9 mouse cellular contexts compared by ENCODE assay signal in the genomic region with DNA sequence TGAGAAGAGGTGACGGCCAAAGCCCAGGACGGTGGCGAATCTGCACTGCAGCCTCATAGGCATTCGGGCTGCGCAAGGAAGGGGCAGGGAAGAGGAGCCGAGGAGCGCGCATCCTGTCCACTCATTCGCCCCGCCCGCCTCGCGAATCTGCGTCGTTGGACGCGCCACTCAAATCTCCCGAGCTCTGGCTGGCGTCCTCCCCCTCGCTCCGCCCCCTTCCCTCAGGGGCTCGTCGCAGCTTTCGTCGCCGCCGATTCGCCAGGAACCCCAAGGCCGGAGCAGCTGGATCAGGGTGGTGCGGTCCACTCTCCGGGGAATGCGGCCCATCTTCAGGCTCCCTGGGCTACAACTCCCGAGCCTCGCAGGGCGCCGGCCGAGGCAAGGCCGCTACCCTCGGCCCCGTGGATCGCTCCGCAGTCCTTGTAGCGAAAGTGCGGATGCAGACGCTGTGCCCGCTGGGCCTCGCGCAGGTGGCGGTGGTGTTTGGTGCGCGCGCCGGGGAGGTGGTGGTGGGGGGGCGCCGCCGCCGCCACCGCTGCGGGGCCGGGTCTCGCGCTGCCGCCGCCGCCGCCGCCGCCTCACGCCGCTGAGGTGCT. TPM values are rescaled to one million over a fixed set of nuclear protein-coding genes. Genes with fewer than 3 reads are reported as not detected.
DNase-seq lines count a peak whose midpoint lies in the region; ATAC-seq and TF ChIP-seq lines count a peak whose summit lies in the region.
"Had no signal": no experiment of that assay in that cellular context is flagged by ENCODE, and none has a peak within 500 bp of the region (broad histone marks: within the 10 kb centered on the region; RNA-seq: fewer than 3 reads in every experiment).

No protein-coding gene starts in this region.

- peaks cover 34% of the 10 kb centered on the region for H3K36me3 ChIP-seq in heart, embryonic 15.5 days
- peaks cover 29% of the 10 kb centered on the region for H3K36me3 ChIP-seq in liver, embryonic 14.5 days (replicated peaks; ENCODE audit: control insufficient read depth, insufficient read depth, low read depth)
- peaks cover 10% of the 10 kb centered on the region for H3K36me3 ChIP-seq in neural tube, embryonic 11.5 days (ENCODE audit: control insufficient read depth, insufficient read depth, low read length)
- H3K36me3 ChIP-seq in stomach, postnatal 0 days (ENCODE audit: control insufficient read depth, insufficient read depth, low read length) = peaks cover 4% of the 10 kb centered on the region

- no peaks in the 10 kb centered on the region for H3K27me3 ChIP-seq in heart, embryonic 15.5 days
- H3K27me3 ChIP-seq in liver, embryonic 14.5 days (ENCODE audit: control insufficient read depth, insufficient read depth, low read length) = no peaks in the 10 kb centered on the region
- no peaks in the 10 kb centered on the region for H3K27me3 ChIP-seq in neural tube, embryonic 11.5 days (ENCODE audit: control insufficient read depth, insufficient read depth, low read length)
- H3K27me3 ChIP-seq in stomach, postnatal 0 days (ENCODE audit: control insufficient read depth, insufficient read depth, low read length) = no peaks in the 10 kb centered on the region

- peak overlapping the region; percentile 73 for H3K9ac ChIP-seq in heart, embryonic 15.5 days
- H3K9ac ChIP-seq in liver, embryonic 14.5 days (replicated peaks) = peak overlapping the region; percentile 94
- H3K9ac ChIP-seq in neural tube, embryonic 11.5 days (ENCODE audit: low read length) = peak overlapping the region; percentile 95
- peak overlapping the region; percentile 93 for H3K9ac ChIP-seq in stomach, postnatal 0 days (ENCODE audit: low read length)

- no peak for TF ChIP-seq CTCF in liver, embryonic 14.5 days (IDR thresholded peaks at IDR 0.05; ENCODE audit: low read depth)
- no peak for TF ChIP-seq CTCF in stomach, postnatal 0 days (IDR thresholded peaks at IDR 0.05; ENCODE audit: low read depth)

- H3K4me2 ChIP-seq in heart, embryonic 15.5 days = peak overlapping the region; percentile 77
- H3K4me2 ChIP-seq in liver, embryonic 14.5 days (ENCODE audit: low read depth) = peak overlapping the region; percentile 92
- H3K4me2 ChIP-seq in neural tube, embryonic 11.5 days (ENCODE audit: low read depth) = peak overlapping the region; percentile 50
- H3K4me2 ChIP-seq in stomach, postnatal 0 days (replicated peaks; ENCODE audit: low read depth) = peak overlapping the region; percentile 62

- WGBS in heart, embryonic 15.5 days = under 1% methylated on average over 66 of the region's 70 CpGs
- under 1% methylated on average over 69 of the region's 70 CpGs for WGBS in liver, embryonic 14.5 days (ENCODE audit: insufficient replicate concordance)
- 0% methylated on average over 59 of the region's 70 CpGs for WGBS in neural tube, embryonic 11.5 days
- WGBS in stomach, postnatal 0 days = 0% methylated on average over 54 of the region's 70 CpGs

- DNase-seq in CD4-positive, CD25-positive, alpha-beta regulatory T cell, adult 2 months (ENCODE audit: low read depth, low spot score) = peak; percentile 98
- DNase-seq in fibroblast of lung, adult 2 months (ENCODE audit: low read depth) = peak; percentile 62
- DNase-seq in kidney, postnatal 25 days = peak; percentile 98 to 99
- DNase-seq in liver, embryonic 14.5 days (ENCODE audit: low read depth in 3 of 3, low spot score in 3 of 3) = peak; percentile 94 to 95 (median 95)
- DNase-seq in neural tube, embryonic 11.5 days (ENCODE audit: low spot score) = peak; percentile 96
- DNase-seq in stomach, postnatal 0 days (ENCODE audit: low spot score) = peak; percentile 96

- no peaks in the 10 kb centered on the region for H3K9me3 ChIP-seq in heart, embryonic 15.5 days (replicated peaks)
- no peaks in the 10 kb centered on the region for H3K9me3 ChIP-seq in liver, embryonic 14.5 days (ENCODE audit: control insufficient read depth, low read length)
- H3K9me3 ChIP-seq in neural tube, embryonic 11.5 days (ENCODE audit: control insufficient read depth, low read length) = no peaks in the 10 kb centered on the region
- no peaks in the 10 kb centered on the region for H3K9me3 ChIP-seq in stomach, postnatal 0 days (ENCODE audit: control insufficient read depth, low read length)

- 0 out of 2 replicates have a peak, but pooled peaks have one; percentile 31 for TF ChIP-seq EP300 in liver, embryonic 14.5 days (IDR thresholded peaks at IDR 0.05; ENCODE audit: low read depth)
- no peak for TF ChIP-seq EP300 in stomach, postnatal 0 days (optimal IDR thresholded peaks at IDR 0.05)

- ATAC-seq in heart, embryonic 15.5 days (replicated peaks; ENCODE audit: insufficient number of reproducible peaks, insufficient read depth, low FRiP score, low read depth) = peak; percentile 93
- peak; percentile 91 for ATAC-seq in liver, embryonic 14.5 days (ENCODE audit: insufficient read depth)
- peak; percentile 88 for ATAC-seq in neural tube, embryonic 11.5 days (ENCODE audit: insufficient read depth, low FRiP score, low TSS enrichment)
- ATAC-seq in stomach, postnatal 0 days (ENCODE audit: low FRiP score, low TSS enrichment) = peak; percentile 90

- H3K4me3 ChIP-seq in brown adipose tissue, adult 24 weeks (ENCODE audit: insufficient read depth, low read depth, low read length) = peak overlapping the region; percentile 73
- H3K4me3 ChIP-seq in heart, embryonic 15.5 days = peak overlapping the region; percentile 65
- H3K4me3 ChIP-seq in liver, embryonic 14.5 days (ENCODE audit: insufficient read depth in 1 of 2, low read depth in 2 of 2, low read length in 2 of 2) = peak overlapping the region; percentile 79 to 99
- H3K4me3 ChIP-seq in neural tube, embryonic 11.5 days (ENCODE audit: low read depth, low read length) = peak overlapping the region; percentile 78
- peak overlapping the region; percentile 90 for H3K4me3 ChIP-seq in stomach, postnatal 0 days (ENCODE audit: low read depth, low read length)

- peak overlapping the region; percentile 97 for H3K27ac ChIP-seq in brown adipose tissue, adult 24 weeks (replicated peaks; ENCODE audit: low read depth, low read length)
- peak overlapping the region; percentile 97 for H3K27ac ChIP-seq in heart, embryonic 15.5 days
- H3K27ac ChIP-seq in liver, embryonic 14.5 days = peak overlapping the region; percentile 76
- H3K27ac ChIP-seq in neural tube, embryonic 11.5 days (ENCODE audit: low read depth, low read length) = peak overlapping the region; percentile 93
- peak overlapping the region; percentile 98 for H3K27ac ChIP-seq in stomach, postnatal 0 days (replicated peaks)

- peaks cover 6% of the 10 kb centered on the region for H3K4me1 ChIP-seq in brown adipose tissue, adult 24 weeks (ENCODE audit: control insufficient read depth, insufficient read depth, insufficient read length, low read length)
- H3K4me1 ChIP-seq in heart, embryonic 15.5 days (replicated peaks) = peaks cover 23% of the 10 kb centered on the region
- H3K4me1 ChIP-seq in liver, embryonic 14.5 days (replicated peaks; ENCODE audit: control insufficient read depth in 2 of 2, insufficient read depth in 2 of 2, low read length in 1 of 2) = peaks cover 7 to 15% of the 10 kb centered on the region in 2 experiments
- peaks cover 6% of the 10 kb centered on the region for H3K4me1 ChIP-seq in neural tube, embryonic 11.5 days (ENCODE audit: control insufficient read depth, insufficient read depth, low read length)
- peaks cover 3% of the 10 kb centered on the region; the same call in 1 of the 2 replicates for H3K4me1 ChIP-seq in stomach, postnatal 0 days (replicated peaks; ENCODE audit: control insufficient read depth, insufficient read depth)

RNA-seq across cellular contexts. Expression of a gene that starts 0.5 kb away (rescaled TPM):
- polyA plus RNA-seq in brown adipose tissue, adult 24 weeks (2012; ENCODE audit: insufficient read depth, insufficient read length, missing spikeins) = 11.7 and 13.6 TPM in 2 replicates
- polyA plus RNA-seq in heart, embryonic 15.5 days (2015; fragmentation: Nextera tagmentation; extraction: Ambion mirVana) = 13.0 and 16.7 TPM in 2 replicates
- 5.7 TPM in 2 replicates for polyA plus RNA-seq in liver, embryonic 14.5 days (2012; rRNA removed)
- 10.5 and 12.3 TPM in 2 replicates for polyA plus RNA-seq in liver, embryonic 14.5 days (2014; fragmentation: Nextera tagmentation; extraction: Ambion mirVana)
- 27.2 and 28.5 TPM in 2 replicates for polyA plus RNA-seq in neural tube, embryonic 11.5 days (2014; fragmentation: Nextera tagmentation; extraction: Ambion mirVana)
- polyA plus RNA-seq in stomach, postnatal 0 days (2015; fragmentation: Nextera tagmentation; extraction: Ambion mirVana) = 6.9 and 8.0 TPM in 2 replicates

RNA-seq across cellular contexts. Expression of a gene that starts 7.4 kb away (rescaled TPM):
- polyA plus RNA-seq in brown adipose tissue, adult 24 weeks (2012; ENCODE audit: insufficient read depth, insufficient read length, missing spikeins) = 16.8 and 23.1 TPM in 2 replicates
- polyA plus RNA-seq in heart, embryonic 15.5 days (2015; fragmentation: Nextera tagmentation; extraction: Ambion mirVana) = 15.6 and 21.7 TPM in 2 replicates
- polyA plus RNA-seq in liver, embryonic 14.5 days (2012; rRNA removed) = 6.9 and 7.2 TPM in 2 replicates
- polyA plus RNA-seq in liver, embryonic 14.5 days (2014; fragmentation: Nextera tagmentation; extraction: Ambion mirVana) = 3.9 and 4.9 TPM in 2 replicates
- 5.5 and 6.5 TPM in 2 replicates for polyA plus RNA-seq in neural tube, embryonic 11.5 days (2014; fragmentation: Nextera tagmentation; extraction: Ambion mirVana)
- 18.6 and 20.0 TPM in 2 replicates for polyA plus RNA-seq in stomach, postnatal 0 days (2015; fragmentation: Nextera tagmentation; extraction: Ambion mirVana)

RNA-seq across cellular contexts. Expression of a gene that starts 8.4 kb away (rescaled TPM):
- polyA plus RNA-seq in brown adipose tissue, adult 24 weeks (2012; ENCODE audit: insufficient read depth, insufficient read length, missing spikeins) = 0.54 TPM in 1 of 2 replicates, not detected in the other
- not detected in 2 replicates for polyA plus RNA-seq in heart, embryonic 15.5 days (2015; fragmentation: Nextera tagmentation; extraction: Ambion mirVana)
- 1.2 TPM in 1 of 2 replicates, not detected in the other for polyA plus RNA-seq in liver, embryonic 14.5 days (2012; rRNA removed)
- polyA plus RNA-seq in liver, embryonic 14.5 days (2014; fragmentation: Nextera tagmentation; extraction: Ambion mirVana) = not detected in 2 replicates
- polyA plus RNA-seq in neural tube, embryonic 11.5 days (2014; fragmentation: Nextera tagmentation; extraction: Ambion mirVana) = not detected in 2 replicates
- not detected in 2 replicates for polyA plus RNA-seq in stomach, postnatal 0 days (2015; fragmentation: Nextera tagmentation; extraction: Ambion mirVana)
- polyA plus RNA-seq: gonadal fat pad, adult 2 months had no signal

RNA-seq across cellular contexts. Expression of a gene that starts 23.4 kb away (rescaled TPM):
- polyA plus RNA-seq in brown adipose tissue, adult 24 weeks (2012; ENCODE audit: insufficient read depth, insufficient read length, missing spikeins) = 39.6 and 47.1 TPM in 2 replicates
- polyA plus RNA-seq in heart, embryonic 15.5 days (2015; fragmentation: Nextera tagmentation; extraction: Ambion mirVana) = 22.0 and 24.0 TPM in 2 replicates
- 44.8 and 45.5 TPM in 2 replicates for polyA plus RNA-seq in liver, embryonic 14.5 days (2012; rRNA removed)
- 44.8 and 45.5 TPM in 2 replicates for polyA plus RNA-seq in liver, embryonic 14.5 days (2014; fragmentation: Nextera tagmentation; extraction: Ambion mirVana)
- polyA plus RNA-seq in neural tube, embryonic 11.5 days (2014; fragmentation: Nextera tagmentation; extraction: Ambion mirVana) = 7.1 and 8.3 TPM in 2 replicates
- 31.7 and 32.3 TPM in 2 replicates for polyA plus RNA-seq in stomach, postnatal 0 days (2015; fragmentation: Nextera tagmentation; extraction: Ambion mirVana)

RNA-seq across cellular contexts. Expression of a gene that starts 32.6 kb away (rescaled TPM):
- polyA plus RNA-seq in brown adipose tissue, adult 24 weeks (2012; ENCODE audit: insufficient read depth, insufficient read length, missing spikeins) = 2.7 and 3.2 TPM in 2 replicates
- 1.4 and 2.2 TPM in 2 replicates for polyA plus RNA-seq in heart, embryonic 15.5 days (2015; fragmentation: Nextera tagmentation; extraction: Ambion mirVana)
- polyA plus RNA-seq in liver, embryonic 14.5 days (2012; rRNA removed) = 10.8 and 11.3 TPM in 2 replicates
- polyA plus RNA-seq in liver, embryonic 14.5 days (2014; fragmentation: Nextera tagmentation; extraction: Ambion mirVana) = 0.85 and 1.1 TPM in 2 replicates
- polyA plus RNA-seq in neural tube, embryonic 11.5 days (2014; fragmentation: Nextera tagmentation; extraction: Ambion mirVana) = 6.7 and 7.7 TPM in 2 replicates
- 1.1 and 1.9 TPM in 2 replicates for polyA plus RNA-seq in stomach, postnatal 0 days (2015; fragmentation: Nextera tagmentation; extraction: Ambion mirVana)

Comparison
In these comparisons a context has a peak if more than half of its experiments do, and no peak if none do; other contexts are left out.
1. Peak in every context shown above with its lines: DNase-seq, ATAC-seq, H3K4me3 ChIP-seq and H3K27ac ChIP-seq.